Mouse (Mus musculus): ENCODE measurements at regions not wholly inside any gene's neighbourhood (a gene's known extent, or its start where the extent isn't known, plus 50 kb on each side); places are given as distances from the start of the nearest gene placed in this dataset.

DNA sequence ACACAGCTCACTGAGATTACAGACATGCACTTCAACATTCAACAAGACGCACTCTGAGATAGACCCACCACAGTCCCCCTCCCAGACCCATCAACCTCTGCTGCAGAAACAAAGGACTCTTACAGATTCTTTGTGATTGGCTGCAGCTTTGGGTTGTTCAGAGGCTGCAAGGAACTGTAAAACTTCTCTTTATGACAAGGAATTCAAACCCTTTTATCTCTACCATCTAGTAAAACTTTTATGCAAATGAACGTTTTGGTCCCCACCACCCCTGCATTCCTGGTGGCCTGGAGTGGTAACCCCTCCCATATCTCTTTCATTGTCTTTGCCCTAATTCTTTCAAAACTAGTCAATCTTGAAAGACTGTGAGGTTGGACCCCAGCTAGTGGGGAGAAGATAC is 106.1 kb downstream of the Erv3 start:
- no peak for DNase-seq (ENCODE audit: low spot score)
- H3K4me3 ChIP-seq = no peak overlapping the region
- WGBS = 64% methylated on average over 2 of the region's 2 CpGs
- no peak overlapping the region for H3K27ac ChIP-seq
- H3K27me3 ChIP-seq (ENCODE audit: insufficient read depth, poor library complexity, severe bottlenecking) = no peaks in the 10 kb centered on the region
- H3K4me1 ChIP-seq = peaks cover 6% of the 10 kb centered on the region; the same call in 1 of the 2 replicates
- H3K9me3 ChIP-seq = no peaks in the 10 kb centered on the region
- H3K36me3 ChIP-seq = no peaks in the 10 kb centered on the region

DNA sequence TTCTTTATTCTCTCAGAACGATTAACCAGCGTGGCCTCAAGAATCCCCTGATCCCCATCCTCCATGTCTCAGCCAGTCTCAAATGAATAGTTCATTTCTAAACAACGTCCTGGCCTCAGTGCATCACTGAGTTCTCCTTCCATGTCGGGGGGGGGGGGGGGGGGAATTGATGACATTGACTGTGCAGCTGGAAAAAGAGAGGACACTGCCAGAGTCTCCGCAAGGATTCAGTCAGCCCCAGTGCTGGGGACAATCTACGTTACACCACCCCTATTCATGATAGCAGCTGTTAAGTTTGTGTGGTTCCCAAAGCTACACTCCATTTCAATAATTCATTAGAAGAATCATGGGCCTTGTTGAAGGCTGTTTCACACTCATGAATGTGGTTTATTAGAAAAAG is 108.9 kb downstream of the Erv3 start:
- Histone ChIP-seq H3K36me3 (no peaks in the 10 kb centered on the region), H3K4me1 (peaks cover 10% of the 10 kb centered on the region), H3K27me3 (ENCODE audit: insufficient read depth, poor library complexity, severe bottlenecking) (no peaks in the 10 kb centered on the region), H3K4me3 (no peak overlapping the region), H3K9me3 (no peaks in the 10 kb centered on the region), H3K27ac (no peak overlapping the region)
- no peak for DNase-seq (ENCODE audit: low spot score)
- 73% methylated on average over 6 of the region's 6 CpGs for WGBS

DNA sequence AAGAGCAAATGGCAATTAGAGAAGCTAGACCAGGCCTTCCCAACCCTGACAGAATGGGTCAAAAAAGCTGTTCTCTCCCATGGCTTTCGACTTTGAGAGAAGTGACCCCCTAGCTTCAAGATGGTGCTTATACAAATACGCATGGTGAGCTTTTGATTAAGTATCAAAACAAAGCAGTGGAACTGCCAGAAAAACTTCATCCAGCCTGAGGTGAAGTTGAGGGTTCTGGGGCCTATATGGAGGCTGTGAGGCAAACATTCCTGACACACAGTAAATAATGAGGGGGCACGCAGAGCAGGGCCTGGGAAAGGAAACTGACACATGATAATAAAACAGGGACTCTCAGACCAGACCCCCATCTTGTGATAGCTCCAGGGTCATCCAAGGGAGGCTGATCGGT is 109.3 kb downstream of the Erv3 start:
- 56% methylated on average over 4 of the region's 4 CpGs for WGBS
- no peaks in the 10 kb centered on the region for H3K27me3 ChIP-seq (ENCODE audit: insufficient read depth, poor library complexity, severe bottlenecking)
- no peaks in the 10 kb centered on the region for H3K36me3 ChIP-seq
- no peak for DNase-seq (ENCODE audit: low spot score)
- peaks cover 12% of the 10 kb centered on the region for H3K4me1 ChIP-seq
- H3K9me3 ChIP-seq = no peaks in the 10 kb centered on the region
- H3K27ac ChIP-seq = no peak overlapping the region
- no peak overlapping the region for H3K4me3 ChIP-seq

- DNase-seq (ENCODE audit: low spot score) = no peak
- no peaks in the 10 kb centered on the region for H3K36me3 ChIP-seq
- no peak overlapping the region for H3K4me3 ChIP-seq
- H3K27me3 ChIP-seq (ENCODE audit: insufficient read depth, poor library complexity, severe bottlenecking) = no peaks in the 10 kb centered on the region
- peaks cover 12% of the 10 kb centered on the region for H3K4me1 ChIP-seq
- no peak overlapping the region for H3K27ac ChIP-seq
- no peaks in the 10 kb centered on the region for H3K9me3 ChIP-seq
- WGBS = 85% methylated on average over 3 of the region's 3 CpGs
These were observed 109.8 kb downstream of the Erv3 start for GRCm38 (mm10) chr2:131749746-131750145.

GRCm38 (mm10) chr2:131748791-131749190 is 110.8 kb downstream of the Erv3 start:
- no peaks in the 10 kb centered on the region for H3K9me3 ChIP-seq
- no peaks in the 10 kb centered on the region for H3K27me3 ChIP-seq (ENCODE audit: insufficient read depth, poor library complexity, severe bottlenecking)
- no peaks in the 10 kb centered on the region for H3K36me3 ChIP-seq
- no peak overlapping the region for H3K4me3 ChIP-seq
- WGBS = 53% methylated on average over 10 of the region's 10 CpGs
- DNase-seq (ENCODE audit: low spot score) = no peak
- no peak overlapping the region for H3K27ac ChIP-seq
- H3K4me1 ChIP-seq = peaks cover 12% of the 10 kb centered on the region

GRCm38 (mm10) chr2:131747707-131748106 is 111.8 kb downstream of the Erv3 start:
- Histone ChIP-seq H3K36me3 (no peaks in the 10 kb centered on the region), H3K4me1 (peaks cover 12% of the 10 kb centered on the region), H3K9me3 (no peaks in the 10 kb centered on the region), H3K27ac (no peak overlapping the region), H3K4me3 (no peak overlapping the region), H3K27me3 (ENCODE audit: insufficient read depth, poor library complexity, severe bottlenecking) (no peaks in the 10 kb centered on the region)
- no peak for DNase-seq (ENCODE audit: low spot score)
- 68% methylated on average over 4 of the region's 4 CpGs for WGBS

GRCm38 (mm10) chr2:131745381-131745895 is 114.1 kb downstream of the Erv3 start:
- H3K9me3 ChIP-seq = no peaks in the 10 kb centered on the region
- 73% methylated on average over 5 of the region's 5 CpGs for WGBS

DNA sequence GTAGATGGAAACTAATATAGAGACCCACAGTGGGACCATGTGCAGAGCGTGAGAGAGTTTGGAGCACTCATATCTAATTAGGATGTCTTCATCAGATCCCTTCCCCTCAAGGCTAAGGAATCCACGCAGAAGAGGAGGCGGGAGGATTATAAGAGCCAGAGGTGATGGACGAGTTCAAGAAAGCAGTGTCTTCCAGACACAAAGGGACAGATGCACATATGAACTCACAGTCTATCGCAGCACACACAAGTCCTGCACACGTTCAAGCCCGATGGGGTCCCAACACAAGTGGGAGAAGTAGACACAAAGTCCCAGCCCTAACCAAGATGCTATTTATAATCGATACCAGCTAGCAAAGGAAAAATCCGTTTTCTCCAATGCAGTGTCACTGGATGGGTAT is 114.6 kb downstream of the Erv3 start:
- H3K27me3 ChIP-seq (ENCODE audit: insufficient read depth, poor library complexity, severe bottlenecking) = no peaks in the 10 kb centered on the region
- H3K4me3 ChIP-seq = no peak overlapping the region
- H3K36me3 ChIP-seq = no peaks in the 10 kb centered on the region
- WGBS = 78% methylated on average over 9 of the region's 9 CpGs
- H3K9me3 ChIP-seq = no peaks in the 10 kb centered on the region
- H3K27ac ChIP-seq = no peak overlapping the region
- DNase-seq (ENCODE audit: low spot score) = no peak
- H3K4me1 ChIP-seq = peaks cover 9% of the 10 kb centered on the region

More at GRCm38 (mm10) chr2:131745381-131745895, 114.1 kb downstream of the Erv3 start:
- no peaks in the 10 kb centered on the region for H3K36me3 ChIP-seq
- peaks cover 12% of the 10 kb centered on the region for H3K4me1 ChIP-seq
- no peak for DNase-seq (ENCODE audit: low spot score)
- no peak overlapping the region for H3K27ac ChIP-seq
- H3K27me3 ChIP-seq (ENCODE audit: insufficient read depth, poor library complexity, severe bottlenecking) = no peaks in the 10 kb centered on the region
- no peak overlapping the region for H3K4me3 ChIP-seq

DNA sequence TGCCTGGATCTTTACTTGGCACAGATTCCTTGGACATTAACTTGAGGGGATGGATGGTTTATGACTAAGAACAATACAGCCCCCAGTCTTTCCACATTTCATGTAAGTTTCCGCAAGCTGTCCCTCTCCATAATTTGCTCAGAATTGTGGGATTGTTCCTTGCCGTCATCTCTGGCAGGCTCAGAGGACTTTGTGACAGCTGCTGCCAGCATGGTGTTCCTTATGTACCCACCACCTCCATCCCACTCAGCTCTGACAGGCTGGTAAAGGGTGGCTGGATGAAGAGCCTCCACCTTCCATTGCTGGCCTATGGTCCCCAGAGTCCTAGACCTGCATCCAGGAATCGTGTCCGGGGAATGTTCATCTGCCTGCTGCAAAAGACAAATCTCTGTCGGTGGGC is 119.1 kb downstream of the Erv3 start:
- 84% methylated on average over 5 of the region's 5 CpGs for whole genome bisulfite sequencing

DNA sequence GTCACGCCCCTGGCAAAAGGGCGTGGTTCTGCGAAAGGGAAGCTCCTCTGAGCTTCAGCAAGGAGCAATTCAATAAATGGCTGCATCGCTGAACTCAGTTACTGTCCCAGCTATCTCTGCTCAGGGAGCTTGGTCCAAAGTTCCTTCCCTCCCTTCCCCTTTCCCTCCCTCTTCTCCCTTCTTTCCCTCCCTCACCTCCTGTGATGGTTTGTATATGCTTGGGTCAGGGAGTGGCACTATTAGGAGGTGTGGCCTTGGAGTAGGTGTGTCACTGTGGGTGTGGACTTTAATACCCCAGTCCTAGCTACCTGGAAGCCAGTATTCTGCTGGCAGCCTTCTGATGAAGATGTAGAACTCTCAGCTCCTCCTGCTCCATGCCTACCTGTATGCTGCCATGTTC is 120.5 kb downstream of the Erv3 start:
- Histone ChIP-seq H3K27me3 (ENCODE audit: insufficient read depth, poor library complexity, severe bottlenecking) (no peaks in the 10 kb centered on the region), H3K4me3 (no peak overlapping the region), H3K9me3 (no peaks in the 10 kb centered on the region), H3K27ac (no peak overlapping the region), H3K4me1 (no peaks in the 10 kb centered on the region), H3K36me3 (no peaks in the 10 kb centered on the region)
- DNase-seq (ENCODE audit: low spot score) = no peak
- 63% methylated on average over 4 of the region's 4 CpGs for WGBS

More for the DNA sequence above, 119.1 kb downstream of the Erv3 start:
- 0 out of 2 replicates have a peak, but pooled peaks cover 2% of the 10 kb centered on the region for H3K4me1 ChIP-seq
- H3K27me3 ChIP-seq (ENCODE audit: insufficient read depth, poor library complexity, severe bottlenecking) = no peaks in the 10 kb centered on the region
- no peaks in the 10 kb centered on the region for H3K36me3 ChIP-seq
- H3K4me3 ChIP-seq = no peak overlapping the region
- H3K9me3 ChIP-seq = no peaks in the 10 kb centered on the region
- no peak for DNase-seq (ENCODE audit: low spot score)
- no peak overlapping the region for H3K27ac ChIP-seq

- Histone ChIP-seq H3K36me3 (no peaks in the 10 kb centered on the region), H3K9me3 (no peaks in the 10 kb centered on the region), H3K27ac (no peak overlapping the region), H3K27me3 (ENCODE audit: insufficient read depth, poor library complexity, severe bottlenecking) (no peaks in the 10 kb centered on the region), H3K4me3 (no peak overlapping the region), H3K4me1 (no peaks in the 10 kb centered on the region)
- WGBS = 83% methylated on average over 6 of the region's 6 CpGs
- no peak for DNase-seq (ENCODE audit: low spot score)
These were observed 124.7 kb downstream of the Erv3 start for GRCm38 (mm10) chr2:131734740-131735378.

DNA sequence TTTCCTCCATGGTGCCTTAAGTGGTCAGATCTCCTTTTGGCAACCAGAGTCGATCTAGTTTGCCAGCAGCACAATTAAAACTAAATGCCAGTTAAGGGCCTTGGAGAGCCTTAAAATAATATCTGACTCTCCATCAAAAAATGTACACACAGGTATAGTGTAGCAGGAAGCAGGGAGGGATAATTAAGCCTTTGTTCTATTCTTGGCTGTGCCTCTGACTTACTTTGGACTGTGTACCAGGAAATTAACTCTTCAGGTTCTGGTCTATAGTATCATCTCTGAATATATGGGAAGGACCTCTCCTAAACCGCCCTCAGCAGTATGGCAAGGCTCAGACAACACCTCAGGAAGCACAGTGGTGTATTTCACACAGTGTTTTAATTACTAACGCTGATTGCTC is 133.0 kb downstream of the Erv3 start:
- Histone ChIP-seq H3K27ac (no peak overlapping the region), H3K9me3 (peaks cover 10% of the 10 kb centered on the region; the same call in 1 of the 2 replicates), H3K4me3 (no peak overlapping the region), H3K36me3 (no peaks in the 10 kb centered on the region), H3K27me3 (ENCODE audit: insufficient read depth, poor library complexity, severe bottlenecking) (no peaks in the 10 kb centered on the region), H3K4me1 (no peaks in the 10 kb centered on the region)
- WGBS = 73% methylated on average over 3 of the region's 3 CpGs
- DNase-seq (ENCODE audit: low spot score) = no peak

- Histone ChIP-seq H3K9me3 (peaks cover 10% of the 10 kb centered on the region; the same call in 1 of the 2 replicates), H3K4me1 (no peaks in the 10 kb centered on the region), H3K27me3 (ENCODE audit: insufficient read depth, poor library complexity, severe bottlenecking) (no peaks in the 10 kb centered on the region), H3K27ac (no peak overlapping the region), H3K36me3 (no peaks in the 10 kb centered on the region), H3K4me3 (no peak overlapping the region)
- no peak for DNase-seq (ENCODE audit: low spot score)
- 83% methylated on average over 6 of the region's 6 CpGs for WGBS
These were observed 137.7 kb downstream of the Erv3 start for GRCm38 (mm10) chr2:131721631-131722545.
